ENCODE assay signal across 22 mouse cellular contexts in genomic region chr4:34796294-34796693, GRCm38 (mm10). TPM values are rescaled to one million over a fixed set of nuclear protein-coding genes. Genes with fewer than 3 reads are reported as not detected.
"Had no signal": no experiment of that assay in that cellular context is flagged by ENCODE, and none has a peak within 500 bp of the region (broad histone marks: within the 10 kb centered on the region; RNA-seq: fewer than 3 reads in every experiment).

No protein-coding gene starts in this region.

- ATAC-seq: lung, postnatal 0 days had no signal

- H3K4me1 ChIP-seq: kidney, embryonic 15.5 days; liver, embryonic 15.5 days; midbrain, embryonic 10.5 days; stomach, embryonic 15.5 days had no signal

- H3K9me3 ChIP-seq: kidney, embryonic 15.5 days; limb, embryonic 10.5 days; liver, embryonic 15.5 days; midbrain, embryonic 10.5 days; stomach, embryonic 15.5 days had no signal

- DNase-seq: kidney, adult 11 months; kidney, postnatal 14 days; lung, adult 2 months; lung, postnatal 4 days; right cerebral cortex, postnatal 14 days; thymus, adult 2 months; thymus, postnatal 25 days had no signal

- H3K4me3 ChIP-seq: kidney, embryonic 15.5 days; limb, embryonic 10.5 days; liver, embryonic 15.5 days; midbrain, embryonic 10.5 days; stomach, embryonic 15.5 days had no signal

- H3K27ac ChIP-seq: kidney, embryonic 15.5 days; limb, embryonic 10.5 days; liver, embryonic 15.5 days; midbrain, embryonic 10.5 days; stomach, embryonic 15.5 days had no signal

- H3K9ac ChIP-seq: kidney, embryonic 15.5 days; liver, embryonic 15.5 days; stomach, embryonic 15.5 days had no signal

- H3K36me3 ChIP-seq: kidney, embryonic 15.5 days; limb, embryonic 10.5 days; liver, embryonic 15.5 days; midbrain, embryonic 10.5 days; stomach, embryonic 15.5 days had no signal

- H3K4me2 ChIP-seq: kidney, embryonic 15.5 days; liver, embryonic 11.5 days; liver, embryonic 15.5 days; stomach, embryonic 15.5 days had no signal

- H3K27me3 ChIP-seq: kidney, embryonic 15.5 days; liver, embryonic 15.5 days; stomach, embryonic 15.5 days had no signal

RNA-seq across cellular contexts. Expression of gene Gm136, which starts 40.2 kb away (rescaled TPM):
- total RNA-seq: layer of hippocampus, adult 8-10 months; layer of hippocampus, postnatal 14 days; left cerebral cortex, adult 18-20 months; megakaryocyte, adult 5-6 weeks had no signal
- polyA plus RNA-seq: kidney, embryonic 15.5 days; large intestine, adult 2 months; limb, embryonic 10.5 days; limb, embryonic 14.5 days; liver, embryonic 11.5 days; liver, embryonic 15.5 days; lung, adult 2 months; lung, postnatal 0 days; midbrain, embryonic 10.5 days; spleen, adult 2 months; stomach, embryonic 15.5 days; thymus, adult 2 months; urinary bladder, adult 2 months had no signal
